Mouse (Mus musculus): ENCODE measurements around the gene Gcnt4.

Gcnt4 gene

DNA sequence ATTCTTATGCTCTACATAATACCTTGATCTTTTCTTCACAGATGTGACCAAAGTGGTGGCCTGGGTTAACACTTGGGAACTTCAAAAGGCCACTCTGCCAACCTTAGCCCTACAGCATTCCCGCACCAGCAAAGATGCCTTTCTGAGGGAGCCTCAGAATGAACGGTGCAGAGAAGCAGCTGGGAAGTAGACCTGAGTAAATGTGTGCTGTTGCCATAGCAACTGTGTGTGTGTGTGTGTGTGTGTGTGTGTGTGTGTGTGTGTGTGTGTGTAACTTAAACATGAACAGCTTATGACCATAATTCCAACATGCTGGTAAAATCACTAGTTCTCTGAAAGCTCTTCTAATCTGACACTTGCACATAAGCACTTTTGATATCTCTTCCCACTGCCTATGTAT, 27.4 kb downstream of the Gcnt4 start:
- no peak for DNase-seq (ENCODE audit: low spot score)

- no peak for DNase-seq (ENCODE audit: low spot score)
Measured at GRCm38 (mm10) chr13:96956466-96956865, 32.0 kb downstream of the Gcnt4 start.

DNA sequence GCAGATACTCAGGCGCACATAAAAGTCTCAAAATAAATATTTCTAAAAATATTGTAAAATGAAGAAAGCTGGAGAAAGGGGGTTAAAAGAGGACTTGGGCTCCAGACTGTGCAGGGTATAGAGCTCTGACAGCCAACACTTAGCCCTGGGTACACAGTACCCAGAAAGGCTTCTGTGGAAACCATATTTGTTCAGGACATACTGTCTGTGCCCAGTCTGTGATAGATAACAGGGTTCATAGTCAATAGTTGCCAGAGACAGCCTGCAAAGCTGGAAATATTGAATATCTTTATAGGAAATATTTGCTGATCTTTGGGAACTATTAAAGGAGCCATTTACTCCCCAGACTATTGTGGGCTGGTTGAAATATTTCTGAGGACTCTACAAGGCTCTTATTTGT, 35.5 kb downstream of the Gcnt4 start:
- no peak for DNase-seq (ENCODE audit: low spot score)

DNA sequence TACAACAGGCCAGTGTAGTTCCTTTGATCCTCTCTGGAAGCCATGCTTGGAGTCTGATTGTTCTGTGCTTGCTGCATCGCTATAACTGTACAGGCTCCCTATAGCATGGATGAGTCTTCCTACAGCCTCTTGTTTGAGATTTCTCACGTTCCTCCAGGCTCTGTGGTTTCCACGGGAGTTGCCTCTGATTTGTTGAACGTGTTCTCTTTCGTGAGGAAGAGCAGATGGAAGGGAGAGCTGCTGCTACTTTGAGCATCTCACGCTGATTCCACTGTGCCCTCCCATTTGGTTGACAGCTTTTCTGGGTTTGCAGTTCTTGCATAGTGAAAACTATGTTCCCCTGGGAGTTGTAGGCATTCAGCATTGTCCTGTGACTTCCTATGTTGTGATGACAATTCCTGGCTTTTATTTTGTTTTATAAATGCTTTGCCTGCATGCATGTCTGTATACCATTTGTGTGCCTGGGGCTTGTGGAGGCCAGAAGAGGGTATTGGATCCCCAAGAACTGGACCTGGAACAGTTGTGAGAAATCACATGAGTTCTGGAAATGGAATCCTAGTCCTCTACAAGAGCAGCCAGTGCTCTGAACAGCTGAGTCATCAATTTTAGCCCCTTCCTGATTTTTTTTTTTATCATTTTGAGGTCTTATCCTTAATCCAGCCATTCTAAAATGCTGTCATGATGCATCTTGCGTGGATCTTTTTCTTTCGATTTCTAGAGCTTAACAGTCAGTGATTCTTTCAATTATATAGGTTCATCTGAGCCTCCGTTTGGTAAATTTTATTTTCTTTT, 37.1 kb downstream of the Gcnt4 start:
- DNase-seq (ENCODE audit: low spot score) = no peak

DNA sequence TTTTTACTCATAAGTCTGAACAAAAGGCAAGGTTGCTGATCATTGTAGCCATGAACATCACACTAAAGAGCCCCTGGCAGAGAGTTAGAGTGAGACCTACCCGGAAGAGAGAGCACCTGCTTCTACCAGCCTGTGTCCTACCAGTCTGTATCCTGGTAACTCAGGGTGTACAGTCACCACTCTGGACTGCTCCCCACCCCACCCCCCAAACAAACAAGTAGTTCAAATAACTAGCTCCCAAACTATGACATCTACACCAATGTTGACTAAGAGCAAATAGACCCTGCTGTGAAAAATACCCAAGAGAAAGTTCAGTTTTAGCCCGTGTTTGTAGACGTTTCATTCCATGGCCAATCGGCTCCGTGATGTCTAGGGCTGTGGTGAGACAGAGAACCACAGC, 38.3 kb downstream of the Gcnt4 start:
- no peak for DNase-seq (ENCODE audit: low spot score)

DNA sequence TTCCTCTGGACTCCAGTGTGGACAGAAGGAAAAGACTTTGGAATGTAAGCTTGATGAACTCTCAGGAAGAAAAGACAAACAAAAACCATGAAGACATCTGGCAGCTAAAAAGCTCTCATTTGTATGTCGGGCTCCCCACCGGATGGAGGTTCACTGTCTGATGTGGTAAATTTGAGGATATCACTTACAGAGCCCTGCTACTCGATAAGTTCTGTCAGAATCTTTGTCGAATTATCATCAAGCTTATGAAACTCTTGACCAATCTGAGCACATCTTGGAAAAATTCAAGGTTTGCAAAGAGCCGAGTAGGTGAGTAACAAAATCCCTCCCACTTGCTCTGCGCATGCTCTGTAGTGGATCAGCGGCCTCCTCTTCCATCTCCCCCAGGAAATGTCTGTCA, 40.5 kb downstream of the Gcnt4 start:
- no peak for DNase-seq (ENCODE audit: low spot score)

- no peak for DNase-seq (ENCODE audit: low spot score)
Measured at GRCm38 (mm10) chr13:96966210-96967089, 42.0 kb downstream of the Gcnt4 start.

GRCm38 (mm10) chr13:96967091-96967490, 42.6 kb downstream of the Gcnt4 start:
- no peak for DNase-seq (ENCODE audit: low spot score)

DNA sequence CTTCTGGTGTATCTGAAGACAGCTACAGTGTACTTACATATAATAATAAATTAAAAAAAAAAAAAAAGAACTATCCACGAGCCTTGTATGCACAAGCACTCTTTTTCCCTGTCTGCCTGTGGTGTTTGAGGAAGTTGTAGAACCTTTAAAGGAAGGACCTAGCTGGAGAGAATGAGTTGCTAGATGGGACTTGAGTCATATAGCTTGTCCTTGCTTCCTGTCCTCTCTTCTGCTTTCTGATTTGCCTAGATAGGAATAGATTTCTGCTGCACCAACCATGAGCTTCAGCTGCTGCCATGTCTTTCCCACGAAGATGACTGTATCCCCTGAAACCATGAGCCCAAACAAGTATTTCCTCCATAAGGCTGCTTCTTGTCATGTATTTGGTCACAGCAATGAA, 43.3 kb downstream of the Gcnt4 start:
- DNase-seq (ENCODE audit: low spot score) = no peak

DNA sequence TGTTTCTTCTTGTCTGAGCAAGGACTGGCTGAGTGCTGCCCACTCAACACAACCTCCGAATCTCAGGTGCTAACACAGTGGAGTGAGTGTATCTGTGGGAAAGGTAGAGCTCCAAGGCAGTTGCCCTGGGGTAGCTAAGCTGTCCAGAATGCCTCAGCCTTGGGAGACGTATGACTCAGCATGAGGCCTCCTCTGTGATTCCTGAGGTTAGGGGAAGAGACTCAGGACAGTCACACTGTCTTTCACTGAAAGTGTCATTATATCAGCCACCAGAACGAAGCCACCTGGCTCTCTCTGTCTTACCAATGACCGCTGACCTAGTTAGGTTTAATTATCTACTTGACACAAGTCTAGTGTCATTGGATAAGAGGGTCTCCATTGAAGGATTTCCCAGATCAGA, 46.6 kb downstream of the Gcnt4 start:
- no peak for DNase-seq (ENCODE audit: low spot score)

DNA sequence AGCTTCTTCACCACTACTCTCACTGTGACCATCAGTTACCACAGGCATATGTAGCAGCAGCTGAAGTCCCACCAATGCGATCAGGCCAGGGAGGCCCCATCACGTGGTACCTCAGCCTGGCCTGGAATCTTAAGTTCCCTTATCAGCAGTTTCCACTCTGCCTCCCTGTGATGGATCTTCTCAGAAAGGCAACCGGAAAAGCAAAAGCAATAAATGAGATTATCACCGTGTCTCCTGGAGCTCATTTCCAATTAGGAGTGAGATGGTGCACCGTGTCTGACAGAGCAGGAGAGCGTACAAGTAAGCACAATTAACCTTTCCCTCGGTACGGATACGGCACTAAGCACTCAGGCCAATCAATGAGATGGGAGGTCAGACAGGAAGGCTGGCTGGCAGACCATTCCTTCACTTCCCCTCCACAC, 47.4 kb downstream of the Gcnt4 start:
- no peak for DNase-seq (ENCODE audit: low spot score)

DNA sequence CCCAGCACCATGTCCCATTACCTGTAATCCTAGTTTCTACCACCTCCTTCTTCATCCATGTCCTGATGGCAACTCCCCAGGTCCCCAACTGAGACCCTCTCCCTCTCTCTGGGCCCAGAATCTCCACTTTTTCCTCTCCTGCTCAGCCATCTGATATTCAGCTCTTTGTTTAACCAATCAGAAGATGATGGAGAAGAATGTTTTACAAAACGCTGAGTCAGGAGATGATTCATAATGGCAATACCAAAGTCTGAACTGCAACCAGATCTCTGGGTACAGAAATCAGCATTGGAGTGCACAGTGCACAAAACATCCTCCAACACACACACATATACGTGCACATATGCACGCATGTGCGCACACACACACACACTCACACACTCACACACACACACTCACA, 48.8 kb downstream of the Gcnt4 start:
- no peak for DNase-seq (ENCODE audit: low spot score)

DNA sequence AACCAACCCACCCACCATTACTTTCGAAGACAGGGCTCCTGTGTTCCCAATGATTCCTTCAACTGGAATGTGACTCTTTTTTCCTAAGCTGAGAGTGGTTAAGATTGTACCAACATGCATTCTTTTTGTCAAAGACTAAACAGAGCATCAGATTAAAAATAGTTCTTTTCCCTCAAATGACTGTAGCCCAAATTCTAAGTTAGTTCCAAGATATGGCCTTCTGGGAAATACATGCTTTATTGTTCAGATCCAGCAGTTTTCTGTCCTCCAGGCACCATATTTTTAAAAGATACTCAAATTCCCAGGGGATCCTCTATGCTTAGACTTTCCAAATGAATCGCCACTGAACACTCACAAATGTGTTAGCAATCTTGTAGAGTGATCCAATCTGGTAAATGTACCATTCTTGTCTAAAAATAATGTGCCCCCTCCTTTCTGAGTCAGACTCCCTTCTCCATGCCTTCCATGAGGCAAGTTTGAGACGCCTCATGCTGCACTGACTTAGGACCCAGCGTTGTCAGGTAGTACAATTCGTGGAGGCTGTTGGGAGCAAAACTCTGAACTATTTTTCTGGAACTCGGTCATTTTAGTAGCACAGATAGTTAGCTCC, 52.6 kb downstream of the Gcnt4 start:
- no peak for DNase-seq (ENCODE audit: low spot score)

GRCm38 (mm10) chr13:96980561-96980960, 56.1 kb downstream of the Gcnt4 start:
- no peak for DNase-seq (ENCODE audit: low spot score)

GRCm38 (mm10) chr13:96983251-96984126, 59.0 kb downstream of the Gcnt4 start:
- no peak for DNase-seq (ENCODE audit: low spot score)

GRCm38 (mm10) chr13:96984688-96985087, 60.2 kb downstream of the Gcnt4 start:
- DNase-seq (ENCODE audit: low spot score) = no peak

DNA sequence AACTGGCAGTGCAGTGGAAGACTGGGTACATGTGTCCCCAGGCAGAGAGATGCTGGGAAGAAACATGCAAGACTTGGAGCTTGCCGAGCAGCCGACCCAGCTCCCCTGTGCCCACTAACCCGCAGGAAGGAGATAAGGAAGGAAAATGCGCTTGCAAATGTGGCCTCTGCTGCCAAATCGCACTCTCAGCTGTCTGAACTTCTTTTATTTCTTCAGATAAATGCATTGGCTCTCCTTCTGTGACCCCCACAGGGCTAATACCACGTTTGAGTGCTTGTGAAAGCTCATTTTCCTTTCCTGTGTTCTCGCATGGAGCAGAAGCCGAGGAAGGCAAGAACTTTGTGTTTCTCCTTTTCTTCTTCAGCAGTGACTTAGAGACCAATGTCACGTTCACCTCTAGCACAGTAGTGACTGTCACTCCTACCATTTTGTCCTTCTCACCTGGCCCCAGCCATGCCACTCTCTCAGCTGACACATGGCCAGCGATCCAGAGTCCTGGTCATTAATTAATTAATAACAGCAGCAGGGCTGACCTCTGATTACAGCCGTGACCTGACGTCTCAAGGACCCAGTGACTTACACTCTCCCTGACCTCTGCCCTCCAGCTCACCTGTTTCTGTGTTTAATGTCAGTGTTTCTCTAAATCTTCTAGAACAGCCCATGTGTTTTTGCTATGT, 61.2 kb downstream of the Gcnt4 start:
- no peak for DNase-seq (ENCODE audit: low spot score)

- no peak for DNase-seq (ENCODE audit: low spot score)
Measured at GRCm38 (mm10) chr13:96989129-96989528, 64.6 kb downstream of the Gcnt4 start.

DNA sequence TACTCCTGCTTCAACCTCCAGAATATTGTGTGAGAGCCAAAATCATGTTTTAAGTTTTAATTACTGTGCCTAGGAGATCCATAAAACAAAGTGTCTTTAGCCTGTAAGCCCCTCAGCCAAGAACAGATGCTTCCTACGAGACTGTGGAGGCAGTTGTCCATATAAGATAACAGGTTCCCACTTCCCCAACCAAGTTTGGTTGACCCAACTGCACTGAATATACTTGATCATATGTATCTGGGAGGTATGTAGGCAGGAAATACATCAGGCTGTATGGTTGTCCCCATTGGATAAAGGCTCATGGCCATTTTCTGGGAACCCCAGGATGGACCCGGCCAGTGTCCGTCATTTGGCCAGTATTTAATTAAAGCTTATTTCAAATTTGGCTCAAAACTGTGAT, 65.6 kb downstream of the Gcnt4 start:
- DNase-seq (ENCODE audit: low spot score) = no peak

- DNase-seq (ENCODE audit: low spot score) = no peak
Measured at GRCm38 (mm10) chr13:96990561-96991265, 66.2 kb downstream of the Gcnt4 start.
